ENCODE assay signal across 8 mouse cellular contexts in the genomic region with DNA sequence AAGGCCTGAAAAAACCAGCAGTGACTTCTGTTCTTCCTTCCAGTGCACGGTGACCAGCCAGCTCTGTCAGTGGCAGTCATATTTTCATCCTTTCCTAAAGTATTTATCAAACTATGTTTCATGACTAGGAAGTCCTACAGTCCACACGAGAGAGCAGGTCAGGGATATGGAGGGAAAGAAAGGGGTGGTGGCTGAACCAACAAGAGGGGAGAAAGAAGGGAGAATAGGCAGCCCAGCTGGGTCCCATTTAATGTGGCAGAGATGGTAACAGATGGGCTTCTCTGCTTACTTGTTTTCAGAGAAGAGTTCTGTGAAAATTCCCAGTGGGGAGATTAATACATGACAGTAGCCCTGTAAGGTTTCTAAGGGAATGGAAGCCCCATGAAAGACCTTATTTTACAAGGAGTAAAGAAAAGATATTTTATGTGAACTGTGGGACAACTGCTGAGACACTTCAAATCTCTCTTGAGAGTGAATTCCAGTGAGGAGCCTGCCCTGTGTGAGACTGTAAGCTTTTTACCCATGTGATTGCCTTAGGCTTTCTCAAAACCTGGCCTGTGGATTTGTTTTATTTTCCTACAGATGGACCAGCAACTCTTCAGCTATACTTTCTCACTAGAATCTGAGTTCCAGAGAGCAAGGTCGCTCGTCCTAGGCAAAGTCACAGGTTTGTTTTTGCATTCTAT.
"Had no signal": no experiment of that assay in that cellular context is flagged by ENCODE, and none has a peak within 500 bp of the region (broad histone marks: within the 10 kb centered on the region; RNA-seq: fewer than 3 reads in every experiment).

No protein-coding gene starts in this region.

- DNase-seq: kidney, adult 18-20 months; kidney, postnatal 10 days; lung, embryonic 14.5 days; lung, postnatal 10 days; lung, postnatal 4 days; right cerebral cortex, postnatal 14 days; thymus, adult 2 months; thymus, postnatal 36 days had no signal
